Mouse (Mus musculus) mouse trophoblast stem cell (cell line): ENCODE measurements at regions not wholly inside any gene's neighbourhood (a gene's known extent, or its start where the extent isn't known, plus 50 kb on each side); places are given as distances from the start of the nearest gene placed in this dataset.
"Not testable (repeated sequence)": the region's sequence is repeated elsewhere in the genome, so short reads cannot be mapped to it uniquely, and the experiment has no call there.

Source experiments
- in situ Hi-C, 2 experiments: fragments of 300-500 bp; cut with MseI, MboI; formaldehyde crosslinking; loops; 2 replicates in 1 of 2; 3 replicates in 1 of 2; pipeline ENCODE4 v1.15.1; 2025

DNA sequence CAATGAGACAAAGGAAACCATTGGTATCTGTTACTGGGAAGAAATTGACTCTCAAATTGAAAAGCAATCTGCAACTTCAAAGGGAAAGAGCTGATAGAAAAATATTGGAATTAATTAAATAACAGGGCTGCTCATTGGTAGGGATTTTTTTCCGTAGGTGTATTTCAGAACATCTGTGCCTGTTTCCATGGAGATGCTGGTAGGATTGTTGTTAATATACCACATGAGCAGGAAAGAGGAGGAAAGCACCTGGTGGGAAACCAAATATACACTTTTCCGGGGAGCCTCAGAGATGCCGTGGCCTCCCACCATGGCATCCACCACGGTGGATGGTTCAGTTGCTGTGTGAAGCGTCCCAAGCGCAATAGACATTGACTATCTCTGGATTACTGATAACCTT is 428.0 kb upstream of the Sphkap start:
- in situ Hi-C loops, result no loop called here

DNA sequence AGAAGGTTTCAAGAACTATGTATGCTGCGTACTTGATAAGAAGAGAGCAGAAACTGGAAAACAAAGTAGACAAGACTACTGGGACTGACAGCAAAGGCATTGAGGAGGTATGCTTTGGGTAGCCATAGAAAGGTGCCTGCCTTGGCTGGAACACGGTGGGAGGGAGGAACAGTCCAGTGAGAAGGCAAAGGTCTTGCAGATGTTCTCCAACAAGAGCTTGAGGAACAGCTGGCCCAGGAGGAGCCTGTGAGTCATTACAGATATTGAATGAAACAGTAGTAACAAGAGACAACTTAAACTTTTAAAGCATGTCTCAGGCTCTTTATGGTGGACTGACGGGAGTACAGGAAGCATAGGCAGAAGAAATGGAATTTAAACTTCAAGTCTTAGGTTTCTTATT is 424.9 kb upstream of the Sphkap start:
- in situ Hi-C loops, result no loop called here

DNA sequence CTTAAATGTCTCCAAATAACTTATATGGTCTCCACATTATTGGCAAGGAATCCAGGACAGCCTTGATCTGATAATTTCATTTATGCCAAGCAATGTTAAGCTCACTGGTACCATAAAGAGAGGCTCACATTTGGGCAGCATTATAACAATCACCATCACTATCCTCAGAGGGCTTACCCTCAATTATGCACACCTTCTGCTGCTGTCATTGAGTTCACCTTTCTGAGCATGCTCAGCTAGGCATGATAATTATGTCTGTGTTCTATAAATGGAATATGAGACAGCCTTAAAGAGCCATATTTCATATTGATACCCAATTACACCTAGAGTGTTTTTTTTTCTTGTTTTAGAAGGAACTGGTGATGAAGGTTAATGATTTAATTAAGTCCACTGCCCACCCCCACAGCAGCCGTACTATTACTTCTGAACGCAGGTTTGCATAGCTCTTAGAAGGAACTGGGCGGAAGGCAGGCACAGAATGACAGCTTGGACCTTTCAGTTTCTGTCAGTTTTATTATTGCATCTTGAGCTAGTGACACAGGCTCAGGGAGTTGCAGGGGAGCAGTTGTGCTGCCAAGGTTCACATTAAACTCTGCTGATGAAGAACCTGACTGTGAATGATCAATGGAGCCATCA is 424.0 kb upstream of the Sphkap start:
- in situ Hi-C loops, result no loop called here

DNA sequence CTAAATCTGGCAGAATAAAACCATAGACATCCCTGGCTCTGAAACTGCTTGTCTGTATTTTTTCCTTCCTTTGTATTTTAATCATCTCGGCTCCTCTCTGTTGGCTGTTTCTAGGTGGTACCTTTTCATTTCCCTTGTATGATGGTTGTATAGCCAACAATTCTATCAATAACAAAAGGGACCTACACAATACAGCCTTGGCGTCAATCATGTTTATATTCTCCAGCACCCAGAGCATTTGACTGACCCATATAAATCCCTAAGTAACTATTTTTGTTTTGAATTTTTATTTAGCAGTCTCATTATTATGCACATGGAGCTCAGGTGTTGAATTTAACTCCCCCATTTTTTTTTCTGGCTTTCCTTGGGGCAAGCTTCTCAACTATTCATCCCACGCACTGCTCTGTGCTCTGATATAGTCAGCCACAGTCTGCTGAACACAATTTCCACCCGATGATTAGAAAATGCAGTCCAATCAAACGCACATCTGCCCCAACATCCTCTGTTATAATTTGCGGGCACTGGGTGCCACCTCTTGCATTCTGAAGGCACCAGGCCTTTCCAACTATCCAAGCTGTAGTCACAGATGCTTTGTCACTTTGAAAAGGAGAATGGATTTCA is 422.1 kb upstream of the Sphkap start:
- in situ Hi-C loops, result no loop called here

DNA sequence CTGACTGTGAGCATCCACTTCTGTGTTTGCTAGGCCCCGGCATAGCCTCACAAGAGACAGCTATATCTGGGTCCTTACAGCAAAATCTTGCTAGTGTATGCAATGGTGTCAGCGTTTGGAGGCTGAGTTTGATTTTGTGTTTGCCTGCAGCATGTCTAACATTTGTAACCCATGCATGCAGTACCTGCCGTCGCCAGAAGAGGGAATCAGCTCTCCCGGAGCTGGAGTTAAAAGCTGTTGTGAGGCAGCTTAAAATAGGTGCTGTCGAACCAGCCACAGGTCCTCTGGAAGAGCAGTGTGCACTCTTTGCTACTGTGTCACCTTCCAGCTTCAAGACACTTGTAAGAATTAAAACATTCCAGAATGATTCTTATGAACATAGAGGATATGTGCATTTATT is 403.2 kb upstream of the Sphkap start:
- in situ Hi-C loops, result not testable (repeated sequence)

DNA sequence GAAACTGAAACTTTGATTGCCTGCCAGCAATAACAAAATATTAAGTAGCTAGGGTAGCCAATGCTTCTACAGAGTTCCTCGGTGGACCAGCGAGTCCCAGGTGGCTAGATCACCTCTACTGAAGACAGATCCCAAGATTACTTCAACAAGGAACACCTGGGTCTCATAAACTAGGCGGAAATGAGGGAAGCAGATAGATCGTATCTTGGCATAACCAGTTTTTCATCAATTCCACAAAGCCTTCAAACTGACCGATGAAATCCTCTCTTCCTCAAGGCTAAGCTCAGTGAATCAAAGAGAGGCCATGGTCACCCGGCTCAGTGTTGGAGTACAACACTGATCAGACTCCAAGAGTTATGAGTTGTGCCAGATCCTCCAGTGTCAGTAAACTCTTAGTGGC is 400.4 kb upstream of the Sphkap start:
- in situ Hi-C loops, result no loop called here

DNA sequence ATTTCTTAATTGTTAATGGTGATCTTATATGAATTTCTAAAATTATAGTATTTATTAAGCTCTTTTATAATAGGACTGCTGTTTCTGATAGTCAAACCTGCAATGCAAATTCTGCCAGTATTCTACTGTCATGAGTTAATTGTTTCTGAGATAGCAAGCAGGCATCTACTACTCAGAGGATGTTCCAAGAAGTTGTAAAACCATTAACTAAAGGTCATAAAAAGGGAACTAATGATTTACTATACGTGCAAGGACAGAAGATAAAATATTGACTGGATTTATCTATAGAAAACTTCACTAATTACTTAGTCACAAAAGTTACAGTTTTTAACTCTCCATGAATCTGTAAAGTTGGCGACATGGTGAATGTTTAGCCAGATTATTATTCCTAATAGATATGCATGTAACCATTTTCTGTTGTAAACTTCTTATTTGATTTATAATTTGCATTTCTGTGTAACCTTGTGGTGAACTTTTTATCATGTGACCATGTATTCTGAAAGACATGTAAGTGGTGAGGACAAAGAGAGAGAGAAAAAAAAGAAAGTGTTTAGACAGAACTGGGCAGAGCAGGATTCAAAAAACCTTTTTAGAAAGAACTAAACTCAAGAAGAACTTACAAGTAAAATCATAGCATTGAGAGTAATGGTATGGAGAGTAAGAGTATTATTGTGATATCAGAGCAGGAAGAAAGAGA is 395.5 kb upstream of the Sphkap start:
- in situ Hi-C loops, result no loop called here

DNA sequence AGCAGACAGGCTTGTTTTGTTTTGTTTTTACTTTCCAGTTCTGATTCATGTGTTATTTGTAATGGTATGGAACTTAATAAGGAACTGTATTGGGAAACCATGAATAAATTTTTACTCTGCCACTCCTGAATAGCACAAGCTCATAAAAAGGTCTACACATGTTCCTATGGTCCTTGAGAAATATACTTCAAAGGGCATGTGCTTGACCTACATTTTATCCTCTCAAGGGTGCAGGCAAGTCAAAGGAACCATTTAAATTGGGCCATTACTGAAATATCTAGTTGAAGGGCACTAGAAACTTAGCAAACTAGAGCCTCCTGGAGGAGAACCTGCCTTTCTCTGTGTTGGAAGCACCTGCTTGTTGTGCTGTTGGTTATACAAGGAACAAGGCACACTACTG is 393.8 kb upstream of the Sphkap start:
- in situ Hi-C loops, result no loop called here

DNA sequence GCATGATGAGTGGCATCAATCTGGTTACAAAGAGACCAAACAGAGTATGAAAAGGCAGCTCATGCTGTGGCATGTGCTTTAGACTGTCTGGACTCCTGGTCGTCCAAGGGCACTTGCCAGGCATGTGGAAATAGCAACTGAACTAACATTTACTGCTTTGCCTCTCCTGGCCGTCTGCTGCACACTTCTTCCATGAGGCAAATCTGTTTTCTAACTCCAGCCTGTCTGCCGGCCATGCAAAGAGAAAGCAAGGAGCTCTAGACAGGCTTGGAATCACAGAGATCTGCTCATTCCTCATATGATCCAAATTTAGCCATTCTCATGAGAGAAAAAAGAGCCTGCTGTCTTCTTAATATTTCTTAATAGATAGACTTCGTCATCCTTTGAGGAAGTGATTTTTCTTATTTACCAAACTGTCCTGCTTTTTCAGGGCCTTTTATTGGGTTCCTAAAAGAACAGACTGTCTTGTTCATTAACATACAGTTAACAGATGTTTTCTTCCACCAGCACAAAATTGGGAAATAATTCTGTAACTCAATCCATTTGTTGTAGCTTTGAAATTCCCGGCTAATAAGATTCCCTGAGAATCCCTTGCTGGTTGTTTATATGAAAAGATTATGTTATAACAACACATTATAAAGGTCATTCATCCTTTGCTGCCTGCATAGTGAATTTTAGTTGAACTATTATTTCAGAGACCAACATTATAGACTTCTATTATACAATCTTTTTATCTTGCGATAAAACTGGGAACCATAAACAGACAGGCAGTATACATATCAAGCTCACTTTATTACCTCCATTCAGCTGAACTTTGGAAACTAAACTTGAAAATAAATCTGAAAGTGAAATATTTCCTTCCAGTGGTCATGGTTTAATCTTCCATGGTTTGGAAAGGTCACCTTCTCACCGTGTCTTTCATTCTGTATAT is 389.2 kb upstream of the Sphkap start:
- in situ Hi-C loops, result no loop called here

DNA sequence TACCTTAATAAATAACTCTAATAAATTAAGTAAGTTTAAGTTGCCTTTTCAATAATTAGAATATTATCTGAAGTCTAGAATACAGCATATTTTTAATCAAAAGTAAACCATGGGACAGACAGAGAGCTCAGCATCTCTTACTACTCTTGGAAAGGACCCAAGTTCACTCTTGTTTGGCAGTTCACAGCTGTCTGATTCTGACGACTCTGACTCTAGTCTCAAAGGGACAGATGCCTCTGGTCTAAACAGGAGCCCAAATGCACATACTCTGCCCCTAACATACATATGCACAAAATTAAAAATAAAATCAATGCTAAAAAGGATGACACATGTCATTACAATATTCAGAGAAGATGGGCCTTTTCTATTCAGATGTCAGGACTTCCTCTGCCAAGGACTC is 369.2 kb upstream of the Sphkap start:
- in situ Hi-C loops, result no loop called here

DNA sequence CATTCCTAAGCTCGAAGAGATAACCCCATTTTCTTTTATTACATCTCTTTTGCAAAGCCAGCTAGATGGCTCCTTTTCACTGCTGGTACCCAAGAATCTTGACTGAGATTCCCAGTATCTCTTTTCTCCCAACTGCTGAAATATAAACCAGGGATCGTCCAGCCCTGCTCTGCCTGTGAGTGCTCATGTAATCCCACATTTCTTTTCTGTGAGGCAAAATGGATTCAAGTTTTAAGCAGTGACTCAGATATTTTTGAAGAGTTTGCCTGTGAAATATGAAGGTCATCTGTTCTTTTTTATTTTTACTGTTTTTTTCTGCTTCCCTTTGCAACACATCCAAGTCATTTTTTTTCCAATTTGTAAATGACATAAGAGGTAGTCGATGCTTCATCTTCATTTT is 363.2 kb upstream of the Sphkap start:
- in situ Hi-C loops, result no loop called here

DNA sequence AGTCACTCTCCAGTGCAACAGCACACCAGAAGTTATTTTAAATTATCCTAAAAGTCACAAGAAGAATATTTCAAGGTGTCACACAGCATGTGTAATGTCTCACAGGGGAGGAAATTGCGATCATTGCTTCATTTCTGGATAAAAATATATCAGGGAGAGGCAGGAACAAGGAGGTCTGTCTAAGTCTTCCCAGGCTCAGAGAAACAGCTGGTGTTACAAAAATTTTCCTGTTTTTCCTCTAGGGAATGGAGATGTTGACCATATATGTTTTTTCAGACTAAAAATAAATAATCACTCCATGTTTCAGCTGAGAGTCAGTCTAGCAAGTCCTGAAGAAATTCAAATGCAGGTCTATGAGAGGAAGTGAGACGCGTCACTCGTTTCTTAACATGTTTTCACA is 353.5 kb upstream of the Sphkap start:
- in situ Hi-C loops, result no loop called here

DNA sequence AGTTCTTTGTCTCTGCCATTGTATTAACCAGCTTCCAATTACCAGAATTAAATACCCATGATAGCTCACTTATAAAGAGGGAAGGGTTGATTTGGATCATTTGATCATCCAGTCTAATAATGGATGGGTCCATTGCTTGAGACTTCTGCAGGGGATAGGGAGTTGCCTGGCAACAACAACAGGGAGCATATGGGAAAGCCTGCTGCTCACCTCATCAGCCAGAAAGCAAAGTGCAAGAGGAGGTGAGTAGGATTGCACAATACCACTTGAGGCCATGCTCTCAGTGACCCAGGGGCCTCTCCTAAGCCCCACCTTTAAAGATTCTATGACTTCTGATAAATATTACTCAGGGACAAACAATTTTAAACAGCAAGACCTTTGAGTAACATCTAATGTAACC is 348.9 kb upstream of the Sphkap start:
- in situ Hi-C loops, result no loop called here

DNA sequence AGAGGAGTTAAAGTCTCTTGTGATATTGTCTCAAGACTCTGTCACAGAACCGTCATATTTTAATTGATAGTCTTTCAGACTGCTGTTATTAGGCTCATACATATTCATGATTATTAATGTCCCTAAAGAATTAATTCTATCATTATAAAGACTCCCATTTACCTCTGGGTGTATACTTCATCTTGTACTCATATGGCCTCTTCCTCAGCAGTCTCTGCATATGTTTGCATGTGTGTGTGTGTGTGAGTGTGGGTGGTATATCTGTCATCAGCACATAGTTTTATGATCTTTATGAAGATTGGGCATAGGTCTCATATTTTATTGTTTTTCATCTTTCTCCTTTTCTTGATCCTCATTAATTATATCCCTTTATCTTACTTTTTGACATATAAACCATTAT is 347.3 kb upstream of the Sphkap start:
- in situ Hi-C loops, result no loop called here

DNA sequence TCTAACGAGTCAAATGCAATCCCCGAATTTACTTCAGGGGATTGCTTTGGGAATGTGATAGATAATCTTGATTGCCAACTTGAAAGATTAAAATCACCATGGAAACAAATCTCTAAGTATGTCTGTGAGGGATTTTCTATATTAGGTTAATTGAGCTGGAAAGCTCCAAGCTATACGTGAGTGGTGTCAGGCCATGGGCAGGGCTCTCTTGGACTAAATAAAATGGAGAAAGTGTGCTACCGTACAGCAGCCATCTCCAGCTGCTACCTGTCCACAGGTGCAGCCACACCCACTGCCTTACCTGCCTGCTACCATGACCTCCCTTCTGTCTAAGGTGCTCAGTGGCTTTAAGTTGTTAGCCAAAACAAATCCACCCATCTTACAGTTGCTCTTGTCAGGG is 345.0 kb upstream of the Sphkap start:
- in situ Hi-C loops, result no loop called here

DNA sequence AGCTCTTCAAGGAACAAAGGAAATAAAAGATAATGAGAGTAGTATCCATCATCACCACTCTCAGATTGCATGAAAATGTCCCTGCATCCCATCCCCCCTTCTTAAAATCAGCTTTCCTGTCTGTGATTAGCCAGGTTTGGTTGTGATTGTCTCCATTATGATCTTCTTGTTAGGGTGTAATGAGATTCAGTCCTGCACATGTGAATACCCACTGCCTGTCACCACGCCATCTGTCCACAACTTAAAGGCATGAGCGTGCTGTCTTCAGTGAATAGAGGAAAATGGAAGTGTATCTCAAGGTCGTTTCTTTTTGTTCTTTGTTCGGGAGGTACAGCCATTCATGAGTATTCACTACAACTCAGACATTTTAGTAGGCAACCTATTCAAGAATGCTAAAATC is 341.0 kb upstream of the Sphkap start:
- in situ Hi-C loops, result loop anchor here (10.0 to 25.0 kb wide), 3 partner anchors 536 to 738 kb away; no protein-coding TSS in a partner anchor

DNA sequence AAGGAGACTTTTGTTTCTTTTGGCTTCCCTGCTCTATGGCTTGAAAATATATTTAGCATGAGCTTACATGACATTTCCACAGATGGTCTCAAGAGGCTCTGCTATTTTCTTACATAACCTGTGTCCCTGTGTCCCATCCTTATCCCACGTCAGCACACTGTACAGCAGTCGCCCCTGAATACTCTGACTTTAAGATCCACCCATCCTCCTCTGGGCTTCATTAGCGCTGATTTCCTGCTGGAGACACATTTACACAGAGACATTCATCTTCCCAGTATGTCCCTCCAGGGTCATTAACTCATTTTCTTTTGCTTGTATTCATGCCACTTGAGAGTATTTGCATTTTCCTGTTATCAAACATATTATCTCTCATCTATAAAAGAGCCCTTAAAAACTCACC is 340.1 kb upstream of the Sphkap start:
- in situ Hi-C loops, result loop anchor here (10.0 to 25.0 kb wide), 3 partner anchors 537 to 739 kb away; no protein-coding TSS in a partner anchor

DNA sequence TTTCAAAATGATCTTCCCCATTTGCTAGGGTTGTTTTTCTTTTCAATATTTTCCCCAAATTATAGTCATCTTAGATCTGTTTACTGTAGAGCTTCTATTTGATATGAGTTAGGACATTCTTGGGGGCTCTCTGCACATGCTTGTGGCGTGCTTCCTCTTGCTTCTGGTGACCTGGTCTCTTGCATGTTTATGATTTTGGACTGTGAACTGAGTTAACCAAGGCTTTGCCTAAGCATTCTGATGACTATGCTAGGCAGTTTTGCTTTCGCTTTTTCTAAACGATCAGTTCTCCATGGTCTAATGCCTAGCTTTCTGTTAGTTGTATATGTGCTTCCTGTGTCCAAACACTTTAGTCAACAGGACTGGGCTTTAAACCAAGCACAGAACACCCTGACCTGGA is 339.4 kb upstream of the Sphkap start:
- in situ Hi-C loops, result loop anchor here (10.0 to 25.0 kb wide), 3 partner anchors 537 to 740 kb away; no protein-coding TSS in a partner anchor

DNA sequence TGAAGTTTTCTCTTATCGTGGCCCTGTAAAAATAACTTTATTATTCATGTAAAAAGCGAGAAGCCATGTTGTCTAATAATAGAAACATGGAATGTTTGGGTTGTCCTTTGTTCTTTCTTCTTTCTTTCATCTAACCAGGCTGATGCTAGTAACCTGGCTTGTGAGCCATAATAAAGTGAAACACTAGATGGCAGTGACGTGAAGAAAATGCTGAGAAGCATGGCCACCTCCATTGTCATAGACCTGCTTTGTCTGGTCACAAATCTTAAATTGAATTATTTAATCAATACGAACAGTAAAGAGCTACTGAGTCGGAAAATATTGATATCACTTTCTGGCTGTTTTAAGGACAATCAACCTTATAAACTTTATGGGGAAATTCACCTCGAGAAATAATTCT is 338.0 kb upstream of the Sphkap start:
- in situ Hi-C loops, result loop anchor here (10.0 to 25.0 kb wide), 3 partner anchors 539 to 741 kb away; no protein-coding TSS in a partner anchor

DNA sequence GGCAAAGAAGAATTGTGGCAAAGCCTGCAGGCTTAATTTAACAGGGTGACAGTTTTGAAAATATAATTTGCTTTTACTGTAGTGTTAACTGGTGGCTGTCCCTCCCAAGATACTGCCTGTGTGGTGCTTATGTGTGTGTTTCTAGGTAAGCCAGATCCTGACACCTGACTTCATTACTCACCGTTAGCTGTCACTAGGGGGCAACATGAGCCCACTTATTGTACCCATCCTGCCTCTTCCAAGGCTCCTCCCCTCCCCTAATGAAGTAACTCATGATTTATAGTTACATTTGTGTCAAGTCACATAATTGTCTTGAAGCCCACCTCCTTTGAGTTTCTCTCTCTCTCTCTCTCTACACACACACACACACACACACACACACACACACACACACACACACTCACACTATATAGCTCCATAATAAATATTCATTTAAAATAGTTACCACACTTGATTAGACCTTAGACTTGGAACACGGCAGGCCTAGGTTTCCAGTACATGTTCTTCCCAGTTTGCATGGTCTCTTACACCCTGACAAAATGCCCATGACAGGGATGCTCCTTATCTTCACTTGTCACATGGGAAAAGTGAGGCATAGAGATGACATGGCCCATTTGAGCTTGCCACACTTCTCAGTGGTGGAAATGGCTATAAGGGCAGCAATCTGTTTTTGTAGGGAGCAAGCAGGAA is 328.6 kb upstream of the Sphkap start:
- in situ Hi-C loops, result loop anchor here (25.0 kb wide), 2 partner anchors 576 to 751 kb away; no protein-coding TSS in a partner anchor

DNA sequence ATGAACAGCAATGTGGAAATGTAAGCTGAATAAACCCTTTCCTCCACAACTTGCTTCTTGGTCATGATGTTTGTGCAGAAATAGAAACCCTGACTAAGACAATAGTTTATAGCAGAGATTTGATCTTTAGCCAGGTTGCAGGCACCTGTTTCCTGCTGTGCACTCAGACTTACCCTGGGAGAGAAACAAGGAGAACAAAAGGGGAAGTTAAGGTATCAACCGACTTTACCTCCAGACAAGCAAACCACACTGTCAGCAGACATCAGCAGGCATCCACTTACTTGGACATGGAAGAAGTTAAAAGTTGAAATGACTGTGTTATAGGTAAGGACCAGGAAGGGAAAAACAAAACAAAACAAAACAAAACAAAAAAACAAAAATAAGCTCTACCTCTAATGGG is 323.7 kb upstream of the Sphkap start:
- in situ Hi-C loops, result loop anchor here (25.0 kb wide), 2 partner anchors 581 to 756 kb away; no protein-coding TSS in a partner anchor
